Mouse (Mus musculus): ENCODE results near the gene Crybb1.

Crybb1 gene

DNA sequence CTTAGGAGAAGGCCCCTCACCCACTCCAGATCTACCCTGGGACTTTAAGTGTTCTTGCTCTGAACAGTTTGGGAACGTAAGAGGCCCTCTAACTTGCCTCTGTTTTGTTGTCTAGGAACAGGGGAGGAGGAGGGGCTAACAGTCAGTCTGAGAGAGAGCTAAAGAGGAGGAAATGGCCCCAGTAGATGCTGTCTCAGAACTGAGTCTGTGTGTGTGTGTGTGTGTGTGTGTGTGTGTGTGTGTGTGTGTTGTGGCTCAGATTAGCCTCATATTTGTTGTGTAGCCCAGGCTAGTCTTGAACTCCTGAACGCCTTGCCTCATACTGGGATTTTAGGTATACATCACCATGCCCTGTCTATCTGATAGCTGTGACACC, 31.0 kb downstream of the Crybb1 start:
- DNase-seq (ENCODE audit: low spot score in 2 of 2) = no peak

- no peak for DNase-seq (ENCODE audit: low spot score in 2 of 2)
Measured at GRCm38 (mm10) chr5:112286984-112287641, 31.5 kb downstream of the Crybb1 start.

GRCm38 (mm10) chr5:112287652-112288051, 32.0 kb downstream of the Crybb1 start:
- DNase-seq (ENCODE audit: low spot score in 2 of 2) = no peak

GRCm38 (mm10) chr5:112288193-112289141, 32.9 kb downstream of the Crybb1 start:
- DNase-seq (ENCODE audit: low spot score in 2 of 2) = no peak

DNA sequence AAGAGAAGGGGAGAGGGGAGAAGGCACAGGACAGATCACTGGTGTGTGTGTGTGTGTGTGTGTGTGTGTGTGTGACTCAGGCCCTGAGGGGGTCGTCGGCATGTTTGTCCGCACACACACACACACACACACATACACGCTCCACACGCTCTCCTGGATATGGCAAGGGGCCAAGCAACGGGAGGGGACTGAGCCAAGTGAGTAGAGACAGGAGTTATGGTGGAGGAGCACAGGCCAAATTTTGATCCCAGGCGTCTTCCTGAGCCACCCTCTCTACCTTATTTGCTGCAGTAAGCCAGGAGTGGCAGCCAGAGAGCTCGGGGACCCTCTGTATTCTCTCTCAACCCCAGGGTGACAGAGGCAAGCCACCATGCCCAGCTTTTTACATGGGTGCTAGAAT, 33.6 kb downstream of the Crybb1 start:
- DNase-seq (ENCODE audit: low spot score in 2 of 2) = no peak

DNA sequence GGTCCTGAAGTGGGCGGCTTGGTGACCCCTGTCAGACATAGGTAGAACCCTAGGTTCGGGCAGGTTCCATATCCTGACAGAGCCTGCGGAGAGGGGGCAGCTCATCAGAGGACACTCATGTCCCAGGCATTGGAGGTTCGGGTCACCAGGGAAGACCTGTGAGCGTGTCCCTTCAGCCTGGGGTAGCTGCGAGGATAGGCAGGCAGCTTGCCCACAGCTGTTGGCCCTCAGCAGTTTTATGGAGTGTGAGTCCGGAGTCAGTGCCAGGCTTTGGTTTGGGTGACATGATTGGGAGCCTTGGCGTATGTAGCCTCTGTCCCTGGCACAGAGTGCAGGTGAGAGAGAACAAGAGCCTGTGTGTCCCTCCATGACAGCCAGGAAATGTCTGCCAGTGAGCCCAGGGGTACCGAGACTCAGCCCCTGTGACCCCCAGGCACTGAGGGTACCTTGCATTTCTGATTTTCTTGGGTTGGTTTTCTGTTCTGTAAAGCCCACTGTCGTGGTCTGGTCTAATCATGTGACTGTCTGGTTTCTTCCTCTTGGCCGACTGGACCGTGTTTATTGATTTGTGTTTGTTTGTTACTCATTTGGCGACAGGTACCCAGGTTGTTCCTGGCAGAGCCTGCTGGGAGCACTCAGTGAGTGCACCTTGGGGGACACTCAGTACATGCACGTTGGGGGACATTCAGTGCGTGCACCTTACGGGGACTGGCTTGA, 34.4 kb downstream of the Crybb1 start:
- DNase-seq (ENCODE audit: low spot score in 2 of 2) = no peak

DNA sequence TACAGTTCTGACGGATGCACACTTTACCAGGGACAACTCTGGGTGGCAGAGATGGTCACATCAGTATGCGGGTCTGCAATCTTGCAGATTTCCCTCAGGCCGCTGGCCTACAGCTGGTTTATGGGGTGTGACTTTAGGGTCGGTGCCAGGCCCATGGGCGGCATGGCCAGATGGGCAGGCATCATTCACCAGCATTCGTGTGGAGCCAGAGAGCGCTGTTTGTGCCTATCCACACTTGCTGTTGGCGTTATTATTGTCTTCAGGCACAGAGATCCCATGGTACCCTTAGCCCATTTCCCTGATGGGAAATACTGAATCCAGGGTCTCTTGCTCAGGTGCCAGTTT, 34.9 kb downstream of the Crybb1 start:
- no peak for DNase-seq (ENCODE audit: low spot score in 2 of 2)

DNA sequence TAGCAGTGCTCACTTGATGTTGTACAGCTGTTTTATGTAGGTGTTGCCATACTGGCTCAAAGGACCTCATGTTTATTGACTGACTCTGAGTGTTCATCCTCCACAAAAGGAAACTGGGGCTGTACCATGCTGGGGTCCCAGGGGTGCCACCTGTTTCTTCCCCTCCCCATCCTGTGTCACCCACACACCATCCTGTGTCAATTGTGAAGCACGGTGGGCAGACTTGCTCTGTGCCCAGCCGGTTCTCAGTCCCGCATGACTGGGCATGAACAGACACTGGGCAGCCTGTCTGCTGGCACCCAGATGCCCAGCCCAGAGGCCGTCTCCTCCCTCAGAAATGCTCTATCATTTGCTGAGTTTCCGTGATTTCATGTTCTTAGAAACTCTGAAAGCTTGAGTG, 36.3 kb downstream of the Crybb1 start:
- DNase-seq (ENCODE audit: low spot score in 2 of 2) = peak in 1 of 2 experiments; percentile 31

DNA sequence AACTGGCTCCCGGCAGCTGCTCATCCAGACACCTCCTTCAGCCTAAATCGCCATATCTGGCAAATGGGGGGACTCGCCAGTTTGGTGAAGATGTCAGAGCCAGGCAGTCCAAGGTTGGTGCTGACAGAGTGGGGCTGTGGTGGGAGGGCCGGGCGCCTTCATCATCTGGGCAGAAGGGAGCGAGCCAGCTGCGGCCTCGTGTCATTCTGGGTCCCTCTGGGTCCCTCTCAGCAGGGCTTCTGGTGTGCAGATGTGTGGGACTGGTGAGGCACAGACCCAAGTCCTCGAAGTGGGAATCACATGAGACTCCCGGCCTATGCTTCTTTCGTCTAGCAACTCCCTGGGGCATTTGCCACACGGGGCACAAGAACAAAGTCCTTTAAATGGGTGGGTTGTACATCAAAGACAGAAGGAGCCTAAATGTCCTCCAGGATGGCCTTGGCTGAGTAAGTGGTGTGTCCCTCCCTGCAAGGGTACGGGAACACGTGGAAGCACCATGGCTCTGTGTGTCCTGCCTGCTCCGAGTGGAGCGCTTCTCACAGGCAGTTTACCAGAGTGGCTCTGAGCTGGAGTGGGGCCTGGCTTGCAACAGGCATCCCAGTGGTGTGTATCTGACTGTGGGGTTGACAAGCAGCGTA, 36.8 kb downstream of the Crybb1 start:
- no peak for DNase-seq (ENCODE audit: low spot score in 2 of 2)

- DNase-seq (ENCODE audit: low spot score in 2 of 2) = no peak
Measured at GRCm38 (mm10) chr5:112293800-112294199, 38.2 kb downstream of the Crybb1 start.

DNA sequence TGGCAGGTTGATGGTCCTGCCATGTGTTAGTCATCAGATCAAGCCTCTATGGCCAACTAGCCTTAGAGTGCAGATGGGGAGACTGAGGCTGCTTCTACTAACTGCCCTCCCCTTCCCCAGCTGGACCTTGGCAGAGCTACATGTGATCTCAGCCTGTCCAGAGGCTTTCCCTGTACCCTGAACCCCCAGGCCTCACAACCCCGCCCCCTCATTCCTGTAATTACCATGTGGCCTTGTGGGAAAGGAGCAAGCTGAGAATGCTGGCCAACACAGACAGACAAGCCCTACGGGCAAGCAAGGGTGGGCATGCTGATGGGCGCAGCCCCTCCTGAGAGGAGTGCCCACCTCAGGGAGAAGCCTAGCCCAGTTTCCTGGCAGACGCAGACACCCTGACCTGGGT, 39.1 kb downstream of the Crybb1 start:
- DNase-seq (ENCODE audit: low spot score in 2 of 2) = no peak

- no peak for DNase-seq (ENCODE audit: low spot score in 2 of 2)
Measured at GRCm38 (mm10) chr5:112295162-112295561, 39.5 kb downstream of the Crybb1 start.

DNA sequence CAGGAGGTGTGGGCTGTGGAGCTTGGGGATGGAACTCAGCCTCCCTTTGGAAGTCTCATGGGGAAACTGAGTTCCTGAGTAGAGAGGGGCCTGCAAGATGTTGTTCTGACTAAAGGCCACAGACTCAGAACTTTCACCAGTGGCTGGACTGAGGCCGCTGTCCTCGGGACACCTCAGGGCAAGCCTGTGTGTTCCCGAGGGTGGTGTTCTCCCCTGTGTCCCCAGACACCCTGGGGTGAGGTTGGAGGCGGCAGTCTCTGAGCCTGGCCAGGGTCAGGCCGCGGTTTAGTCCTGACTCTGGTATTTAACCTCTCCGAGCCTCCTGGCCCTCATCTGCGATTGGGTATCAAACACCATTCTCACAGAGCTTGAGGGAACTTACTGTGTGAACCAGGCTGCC, 39.9 kb downstream of the Crybb1 start:
- no peak for DNase-seq (ENCODE audit: low spot score in 2 of 2)

DNA sequence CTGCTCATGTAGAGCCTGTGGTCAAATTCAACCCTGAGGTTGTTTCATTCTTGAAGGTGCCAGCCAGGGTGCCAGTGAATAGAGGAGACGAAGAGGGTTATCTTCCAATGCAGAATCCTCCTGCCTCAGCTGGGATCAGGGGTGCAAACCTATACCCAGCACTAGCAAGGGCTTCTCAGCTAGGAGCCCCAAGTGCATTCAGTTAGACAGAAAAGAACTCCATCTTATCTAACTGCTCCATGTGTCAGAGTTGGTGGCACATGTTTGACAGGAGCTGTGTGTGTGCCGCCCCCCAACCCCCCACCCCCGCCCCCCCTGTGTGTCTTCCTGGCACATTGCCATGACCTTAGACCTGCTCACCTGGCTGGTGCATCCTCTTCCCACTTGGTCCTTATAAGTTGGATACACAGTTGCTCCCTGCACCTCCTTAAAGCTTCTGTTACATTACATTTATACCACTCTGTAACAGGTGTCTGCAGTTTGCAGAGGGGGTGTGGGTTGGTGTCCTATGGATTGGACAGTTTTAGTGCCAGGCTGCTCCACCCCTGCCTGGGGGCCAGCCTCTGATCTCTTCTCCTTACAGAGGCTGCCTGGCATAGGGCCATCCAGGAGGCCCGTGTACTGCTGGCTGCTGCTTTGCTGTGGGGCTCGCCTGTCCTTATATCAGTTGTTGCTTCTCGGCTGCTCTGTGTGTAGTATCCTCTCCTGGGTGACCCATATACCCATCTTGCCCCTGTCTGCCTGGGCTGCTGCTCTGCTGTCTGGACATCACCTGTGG, 41.0 kb downstream of the Crybb1 start:
- DNase-seq (ENCODE audit: low spot score in 2 of 2) = no peak

DNA sequence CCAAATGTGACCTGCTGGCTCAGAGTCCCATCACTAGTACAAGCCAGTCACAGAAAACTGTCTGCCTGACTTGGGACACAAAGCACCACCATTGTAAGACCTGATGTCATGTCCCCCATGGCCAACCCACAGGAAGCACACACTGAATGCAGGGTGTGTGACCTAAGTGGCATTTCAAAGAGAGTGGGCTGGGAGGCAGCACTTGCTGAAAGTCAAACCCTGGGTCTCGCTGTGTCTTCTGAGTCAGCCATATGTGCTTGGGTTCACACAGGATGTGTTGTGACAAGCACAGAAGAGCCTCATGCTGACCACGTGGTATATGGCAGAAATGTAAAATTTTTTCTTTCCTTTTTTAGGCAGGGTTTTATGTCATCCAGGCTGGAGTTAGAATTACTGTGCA, 41.6 kb downstream of the Crybb1 start:
- DNase-seq (ENCODE audit: low spot score in 2 of 2) = no peak

GRCm38 (mm10) chr5:112298226-112298988, 42.8 kb downstream of the Crybb1 start:
- DNase-seq (ENCODE audit: low spot score in 2 of 2) = no peak

GRCm38 (mm10) chr5:112299399-112299798, 43.8 kb downstream of the Crybb1 start:
- no peak for DNase-seq (ENCODE audit: low spot score in 2 of 2)

DNA sequence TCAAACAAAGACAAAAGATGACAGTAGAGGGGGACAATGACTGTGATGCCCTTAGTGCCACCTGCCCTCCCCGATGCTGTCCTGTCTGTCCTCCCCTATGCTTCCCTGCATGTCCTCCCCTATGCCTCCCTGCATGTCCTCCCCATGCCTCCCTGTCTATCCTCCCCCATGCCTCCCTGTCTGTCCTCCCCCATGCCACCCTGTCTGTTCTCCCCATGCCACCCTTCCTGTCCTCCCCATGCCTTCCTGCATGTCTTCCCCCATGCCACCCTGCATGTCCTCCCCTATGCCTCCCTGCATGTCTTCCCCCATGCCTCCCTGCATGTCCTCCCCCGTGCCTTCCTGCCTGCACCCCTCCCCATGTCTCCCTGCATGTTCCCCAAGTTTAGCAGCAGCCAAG, 44.5 kb downstream of the Crybb1 start:
- no peak for DNase-seq (ENCODE audit: low spot score in 2 of 2)

GRCm38 (mm10) chr5:112300721-112301308, 45.2 kb downstream of the Crybb1 start:
- no peak for DNase-seq (ENCODE audit: low spot score in 2 of 2)

GRCm38 (mm10) chr5:112301694-112302093, 46.1 kb downstream of the Crybb1 start:
- DNase-seq (ENCODE audit: low spot score in 2 of 2) = no peak

Measured in spleen, postnatal 14 days (tissue).